Mouse (Mus musculus) right cerebral cortex, postnatal 14 days (tissue): ENCODE measurements around the gene Zfp710.
A peak's percentile ranks its signal among the peaks of the same experiment; 100 is the strongest.

ENCODE experiments used
- DNase-seq: peaks from one replicate; pipeline ENCODE4 v3.0.0; 2022

Zfp710 gene

GRCm38 (mm10) chr7:80058405-80059063, 33.9 kb downstream of the Zfp710 start:
- DNase-seq = no peak

DNA sequence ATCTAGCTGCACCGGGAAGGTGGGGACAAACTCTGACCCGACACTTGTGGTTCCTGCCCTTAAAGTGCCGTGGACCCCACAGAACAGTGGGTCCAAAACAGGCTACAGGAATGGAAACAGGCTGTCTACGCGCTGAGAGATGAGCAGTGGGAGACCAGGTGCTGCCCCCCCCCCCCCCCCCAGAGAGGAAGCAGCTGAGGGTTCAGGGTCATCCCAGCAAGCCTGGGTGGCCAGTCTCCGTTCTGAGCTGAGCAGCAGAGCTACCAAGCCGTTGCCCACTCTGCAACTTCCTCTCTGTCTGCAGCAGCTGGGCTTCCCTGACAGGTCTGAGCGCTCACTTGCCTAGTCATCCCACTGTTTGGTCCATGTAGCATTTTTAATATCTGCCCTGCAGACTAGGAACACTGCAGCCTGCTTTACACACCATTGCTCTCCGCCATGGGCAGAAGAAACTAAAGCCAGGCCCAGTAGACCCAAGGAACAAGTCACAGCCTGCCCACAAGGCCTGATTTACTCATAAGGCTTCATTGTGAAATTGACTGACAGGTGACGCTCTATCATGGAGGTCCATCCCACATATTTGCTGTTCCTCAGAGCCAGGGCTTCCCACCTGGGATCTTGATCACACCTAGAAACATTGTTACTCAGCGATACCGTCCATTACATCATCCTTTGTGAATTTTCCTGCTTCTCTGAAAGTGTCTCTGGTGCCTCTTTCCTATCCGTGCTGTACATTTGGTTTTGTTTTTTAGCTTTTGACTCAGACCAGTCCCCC, 34.6 kb downstream of the Zfp710 start:
- DNase-seq = no peak

DNA sequence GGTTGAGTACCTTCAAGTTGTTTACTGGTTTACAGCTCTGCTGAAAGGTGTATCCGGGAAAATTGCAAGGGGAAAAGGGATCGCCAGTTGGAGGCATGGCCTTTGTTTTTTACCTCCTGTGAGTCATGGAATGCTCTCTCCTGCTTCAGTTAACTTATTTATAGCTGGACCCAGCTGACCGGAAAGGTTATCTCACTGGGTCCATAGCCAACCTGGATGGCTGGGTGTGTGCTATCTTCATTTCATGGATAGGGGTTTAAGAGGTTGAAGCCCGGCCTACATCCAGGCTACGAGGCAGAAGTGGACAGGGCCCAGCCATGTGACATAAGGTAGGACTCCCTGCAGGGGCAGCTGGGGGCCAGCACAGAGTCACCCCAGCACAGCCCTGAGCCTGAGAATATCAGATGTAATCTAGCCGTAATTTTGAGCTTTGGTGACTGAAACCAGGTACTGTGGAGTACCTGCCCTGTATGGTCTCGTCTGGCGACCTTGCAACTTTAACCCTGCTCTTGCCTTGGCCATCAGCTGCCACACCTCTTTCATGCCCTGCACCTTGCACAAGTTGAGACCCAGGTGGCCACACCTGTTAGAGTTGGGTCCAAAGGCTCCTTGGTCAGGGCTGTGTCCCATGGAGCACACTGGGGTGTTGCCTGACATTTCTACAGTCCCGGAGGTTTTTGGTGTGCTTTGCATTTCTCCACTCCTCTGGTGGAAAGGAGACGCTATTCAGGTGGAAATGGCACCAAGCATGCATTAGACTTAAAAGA, 35.6 kb downstream of the Zfp710 start:
- no peak for DNase-seq

- DNase-seq = no peak
These were observed 37.6 kb downstream of the Zfp710 start for GRCm38 (mm10) chr7:80062083-80062826.

- DNase-seq = no peak
These were observed 38.6 kb downstream of the Zfp710 start for GRCm38 (mm10) chr7:80063244-80063643.

- no peak for DNase-seq
These were observed 39.5 kb downstream of the Zfp710 start for GRCm38 (mm10) chr7:80063902-80064736.

- no peak for DNase-seq
These were observed 40.6 kb downstream of the Zfp710 start for GRCm38 (mm10) chr7:80065250-80065649.

- DNase-seq = no peak
These were observed 42.3 kb downstream of the Zfp710 start for GRCm38 (mm10) chr7:80066675-80067455.

DNA sequence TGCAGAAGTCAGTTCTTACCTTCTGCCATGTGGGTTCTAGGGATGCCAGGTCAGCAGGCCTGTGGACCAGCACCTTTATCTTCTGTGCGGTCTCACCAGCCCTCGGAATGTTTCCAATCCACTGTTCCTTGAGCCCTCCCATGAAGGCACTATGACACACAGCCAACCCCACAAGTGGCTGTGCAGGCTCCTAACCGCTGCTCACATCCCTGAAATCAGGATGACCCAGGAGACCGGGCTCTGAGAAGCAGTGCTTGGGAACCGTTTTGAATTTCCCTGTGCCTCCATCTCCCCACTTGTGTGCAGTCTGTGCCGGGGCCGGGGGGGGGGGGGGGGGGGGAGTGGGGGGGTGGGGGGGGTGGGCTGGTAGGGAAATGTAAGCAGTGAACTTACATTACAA, 43.7 kb downstream of the Zfp710 start:
- no peak for DNase-seq

DNA sequence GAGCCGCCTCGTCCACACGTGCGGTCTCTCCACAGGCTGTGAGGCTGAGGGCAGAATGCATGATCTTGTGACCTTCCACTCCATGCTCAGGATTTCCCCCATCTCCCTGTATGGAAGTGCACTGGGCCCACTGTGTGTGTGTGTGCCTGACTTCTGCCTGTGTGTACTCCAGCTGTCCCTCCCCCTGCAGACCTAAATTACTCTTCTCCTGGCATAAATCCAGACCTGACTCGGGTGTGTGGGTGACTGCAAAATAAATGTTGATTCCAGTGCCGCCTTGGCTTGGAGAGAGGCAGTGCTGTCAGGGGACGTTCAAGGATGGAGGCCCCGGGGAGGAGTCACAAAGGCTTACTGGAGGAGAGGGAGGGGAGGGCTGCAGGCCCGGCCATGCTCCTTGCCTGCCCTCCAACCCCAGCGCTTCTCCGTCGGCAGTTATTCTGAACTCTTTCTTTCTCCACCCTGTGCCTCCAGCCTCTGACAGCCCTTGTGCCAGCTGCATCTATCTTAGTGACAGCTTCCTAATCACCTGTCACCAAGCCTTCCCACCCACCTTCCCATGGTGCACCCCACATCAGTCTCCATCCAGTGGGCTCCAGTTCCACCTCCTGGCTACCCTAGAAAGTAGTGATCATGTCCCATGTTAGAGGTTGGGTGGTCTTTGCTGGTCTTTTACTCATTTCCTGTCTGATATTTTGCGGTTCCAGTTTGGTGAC, 45.2 kb downstream of the Zfp710 start:
- no peak for DNase-seq

- no peak for DNase-seq
These were observed 46.6 kb downstream of the Zfp710 start for GRCm38 (mm10) chr7:80071209-80071608.

GRCm38 (mm10) chr7:80072297-80072696, 47.7 kb downstream of the Zfp710 start:
- no peak for DNase-seq

DNA sequence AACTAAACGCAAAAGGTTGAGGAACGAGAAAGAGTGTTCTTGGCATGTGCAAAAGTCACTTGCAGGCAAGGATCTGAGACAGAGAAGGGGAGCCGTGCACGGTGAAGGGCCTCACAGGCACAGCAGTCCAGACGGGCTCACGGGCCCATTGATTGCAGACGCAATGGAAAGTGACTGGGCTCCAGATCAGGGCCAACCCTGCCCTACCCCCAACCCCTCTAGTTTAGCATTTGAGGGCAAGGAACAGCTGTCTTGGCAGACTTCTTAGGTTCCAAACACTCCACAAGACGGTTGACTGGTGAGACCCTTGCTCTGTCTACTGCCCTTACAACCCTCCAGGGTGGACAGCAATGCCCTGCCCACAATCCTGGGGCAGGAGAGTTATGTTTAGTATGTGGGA, 48.9 kb downstream of the Zfp710 start:
- no peak for DNase-seq

- no peak for DNase-seq
These were observed 50.4 kb downstream of the Zfp710 start for GRCm38 (mm10) chr7:80074921-80075441.

DNA sequence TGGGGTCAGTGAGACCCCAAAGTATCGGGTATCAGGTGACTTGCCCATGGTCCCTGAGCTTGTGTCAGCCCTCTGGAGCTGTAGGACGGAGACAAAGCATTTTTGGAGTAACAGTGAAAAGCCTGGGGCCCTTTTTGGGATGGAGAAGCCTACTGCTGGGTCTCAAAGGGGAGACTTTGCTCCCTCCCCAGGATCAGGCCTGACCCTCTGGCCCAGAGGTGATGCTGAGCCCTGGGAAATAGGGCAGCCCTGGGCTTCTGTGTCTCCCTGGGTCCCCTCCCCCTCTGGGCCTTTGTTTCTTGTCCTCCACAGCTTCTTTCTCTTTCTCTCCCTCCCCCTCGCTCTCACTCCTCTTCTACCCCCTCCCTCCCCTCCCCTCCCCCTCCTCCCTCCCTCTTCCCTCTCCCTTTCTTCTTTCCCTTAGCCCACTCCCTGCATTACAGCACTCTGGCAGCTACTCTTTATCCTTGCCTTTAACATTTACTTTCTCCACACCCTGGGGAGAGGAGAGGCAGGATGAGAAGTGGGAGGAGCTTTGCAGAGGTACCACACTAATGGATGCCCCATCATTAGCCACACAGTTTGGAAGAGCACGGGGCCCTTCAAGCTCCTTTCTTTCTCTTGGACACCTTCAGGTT, 51.5 kb downstream of the Zfp710 start:
- no peak for DNase-seq

- DNase-seq = no peak
These were observed 52.5 kb downstream of the Zfp710 start for GRCm38 (mm10) chr7:80076961-80077716.

GRCm38 (mm10) chr7:80077801-80078200, 53.2 kb downstream of the Zfp710 start:
- DNase-seq = no peak

- DNase-seq = peak; percentile 69
These were observed 54.2 kb downstream of the Zfp710 start for GRCm38 (mm10) chr7:80078792-80079301.
